Mouse (Mus musculus) T-helper 2 cell (primary cell): ENCODE results near the gene Map1s.

Source experiments
- in situ Hi-C: fragments of 300-600 bp; cut with MboI, MseI; formaldehyde crosslinking; loops from one replicate; pipeline ENCODE4 v1.15.1; 2025; ENCODE audit warnings: high pct_unique_total_duplicates

Map1s gene

GRCm38 (mm10) chr8:70905831-70906736 is at the start of gene Map1s:
Gene Map1s, plus strand, starts transcription at chr8:70905932.
- in situ Hi-C loops, result loop anchor here (10.0 kb wide), 1 partner anchor 359 kb away; no protein-coding TSS in a partner anchor

DNA sequence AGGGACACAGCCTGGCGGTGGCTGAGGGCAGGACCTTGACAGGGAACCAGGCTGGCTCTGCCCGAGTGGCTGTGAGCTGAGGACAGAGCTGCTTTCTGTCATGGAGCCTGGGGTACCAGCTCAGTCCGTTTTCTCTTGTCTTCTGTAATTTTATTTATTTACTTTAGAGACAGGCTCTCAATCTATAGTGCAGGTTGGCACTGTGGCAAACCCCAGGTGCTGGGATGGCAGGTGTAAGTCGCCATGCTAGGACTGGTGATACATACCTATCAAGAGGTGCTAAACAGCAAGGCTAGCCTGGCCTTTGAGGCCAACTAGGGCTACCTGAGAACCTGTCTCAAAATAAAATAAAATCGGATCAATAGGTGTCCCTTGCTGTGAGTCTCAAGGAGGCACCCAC is 49.7 kb upstream of the Map1s start:
- in situ Hi-C loops, result no loop called here

DNA sequence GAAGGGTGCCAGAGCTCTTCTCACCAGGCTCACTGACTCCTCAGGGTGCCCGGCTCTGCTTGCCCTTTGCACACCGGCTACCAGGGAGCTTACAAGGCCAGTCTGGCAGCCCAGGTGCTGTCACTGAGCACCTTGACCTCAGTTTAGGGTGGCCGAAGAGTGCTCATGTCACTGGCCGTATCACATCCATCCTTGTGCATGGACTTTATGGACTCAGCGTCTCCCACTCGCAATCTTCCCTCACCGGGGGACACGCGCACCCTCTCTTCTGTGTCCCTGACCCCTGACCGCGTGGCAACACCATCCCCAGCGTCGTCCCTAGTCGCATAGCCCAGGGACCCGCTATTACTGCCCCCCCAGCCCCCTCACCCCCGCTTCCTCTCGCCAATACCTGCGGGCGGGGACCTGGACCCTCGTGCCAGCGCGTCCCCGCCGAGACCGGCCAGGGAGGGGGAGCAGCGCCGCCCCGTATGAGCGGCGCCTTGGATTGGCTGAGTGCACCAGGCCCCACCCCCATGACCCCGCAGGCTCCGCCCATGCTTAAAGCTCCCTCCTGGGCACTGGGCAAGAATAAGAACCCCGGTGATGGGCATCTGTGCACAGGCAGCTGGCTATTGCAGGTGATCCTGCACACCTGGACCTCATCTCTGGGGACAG is 49.1 kb upstream of the Map1s start:
- in situ Hi-C loops, result no loop called here

DNA sequence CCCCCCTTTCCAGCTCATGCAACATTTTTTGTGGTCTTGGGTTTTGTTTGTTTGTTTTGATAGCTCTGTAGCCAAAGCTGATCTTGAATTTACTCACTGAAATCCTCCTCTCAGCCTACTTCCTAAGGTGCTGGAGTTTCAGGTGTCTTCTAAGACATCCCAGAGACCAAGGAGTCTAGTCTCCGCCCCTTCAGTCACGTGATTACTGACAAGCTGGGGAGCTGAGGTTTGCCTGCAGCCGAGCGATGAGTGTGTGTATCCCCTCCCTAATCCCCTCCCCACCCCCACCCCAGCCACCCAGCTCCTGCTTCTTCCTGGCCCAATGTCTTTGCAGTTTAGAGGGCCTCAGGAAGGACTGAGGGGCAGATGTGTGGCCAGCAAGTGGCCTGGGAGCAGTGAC is 48.2 kb upstream of the Map1s start:
- in situ Hi-C loops, result no loop called here

GRCm38 (mm10) chr8:70862824-70863641 is 42.7 kb upstream of the Map1s start, which contains the start of gene Kcnn1:
Gene Kcnn1, minus strand, starts transcription at chr8:70863258.
- in situ Hi-C loops, result loop anchor here (5.0 to 10.0 kb wide), 2 partner anchors 51 to 1062 kb away; no protein-coding TSS in a partner anchor

DNA sequence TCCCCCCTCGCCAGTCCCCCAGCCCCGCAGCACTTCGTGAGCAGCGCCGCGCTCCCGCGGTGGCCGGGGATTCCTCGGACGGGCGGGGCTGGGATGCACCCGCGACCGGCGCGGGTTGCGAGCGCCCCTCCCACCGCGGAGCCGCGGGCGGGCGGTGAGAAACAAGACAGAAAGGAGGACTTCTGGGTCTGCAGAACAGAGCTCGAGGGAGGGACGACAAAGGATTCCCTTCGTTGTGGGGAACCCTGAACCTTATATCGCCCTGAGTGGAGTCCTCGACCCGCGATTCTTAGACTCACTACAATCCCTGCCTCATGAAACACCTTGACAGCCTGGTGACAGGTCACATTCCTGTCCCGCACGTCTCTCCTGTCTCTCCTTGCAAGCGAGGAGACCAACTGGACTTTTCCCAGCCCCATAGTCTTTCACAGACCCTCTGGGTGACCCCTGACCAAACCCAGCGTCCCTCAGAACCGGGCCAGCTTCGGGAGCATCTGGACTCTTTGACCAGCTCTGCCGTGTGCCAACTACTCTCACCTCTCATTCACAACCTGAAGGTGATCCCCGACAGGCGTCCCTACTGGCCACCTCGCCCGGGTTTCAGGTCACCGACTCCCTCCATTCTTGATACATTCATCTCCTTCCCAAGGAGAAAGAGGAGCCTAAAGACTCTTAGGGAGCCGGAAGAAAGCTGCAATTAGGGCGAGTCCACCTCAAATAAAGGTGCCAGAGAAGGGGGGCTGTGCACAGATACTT is 41.6 kb upstream of the Map1s start:
- in situ Hi-C loops, result loop anchor here (5.0 to 10.0 kb wide), 2 partner anchors 52 to 1061 kb away; no protein-coding TSS in a partner anchor

- in situ Hi-C loops, result loop anchor here (5.0 to 10.0 kb wide), 2 partner anchors 52 to 1060 kb away; no protein-coding TSS in a partner anchor
Measured at GRCm38 (mm10) chr8:70864712-70865221, 41.0 kb upstream of the Map1s start.

DNA sequence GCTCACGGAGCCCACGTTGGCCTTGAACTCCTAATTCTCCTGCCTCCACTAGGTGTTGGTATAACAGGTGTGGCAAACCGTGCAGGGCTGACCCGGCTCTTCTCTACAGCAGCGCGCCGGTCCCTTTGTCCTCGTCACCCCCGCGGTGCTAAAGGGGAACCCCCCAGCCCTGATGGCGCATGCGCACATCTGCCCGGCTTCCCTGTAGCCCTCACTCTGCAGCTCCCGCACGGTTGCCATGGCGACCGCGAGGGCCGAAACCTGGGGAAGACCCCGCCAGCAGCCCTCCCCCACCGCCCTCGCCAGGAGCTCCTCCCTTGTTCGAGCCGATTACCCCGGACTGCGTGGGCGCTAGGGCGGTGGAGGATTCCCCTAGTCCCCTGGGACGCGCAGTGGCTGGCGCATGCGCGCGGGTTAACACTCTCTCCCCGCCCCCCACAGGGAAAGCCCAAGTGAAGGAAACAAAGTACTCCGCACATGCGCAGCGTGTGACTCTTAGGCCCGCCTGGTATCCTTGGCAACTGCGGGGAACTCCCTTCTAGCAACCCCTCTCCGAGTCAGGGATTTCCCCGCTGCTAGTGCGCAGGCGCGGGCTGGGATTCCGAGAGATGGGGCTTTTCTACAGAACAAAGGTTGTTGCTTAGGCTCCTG is 40.3 kb upstream of the Map1s start:
- in situ Hi-C loops, result loop anchor here (10.0 kb wide), 1 partner anchor 1059 kb away; no protein-coding TSS in a partner anchor

DNA sequence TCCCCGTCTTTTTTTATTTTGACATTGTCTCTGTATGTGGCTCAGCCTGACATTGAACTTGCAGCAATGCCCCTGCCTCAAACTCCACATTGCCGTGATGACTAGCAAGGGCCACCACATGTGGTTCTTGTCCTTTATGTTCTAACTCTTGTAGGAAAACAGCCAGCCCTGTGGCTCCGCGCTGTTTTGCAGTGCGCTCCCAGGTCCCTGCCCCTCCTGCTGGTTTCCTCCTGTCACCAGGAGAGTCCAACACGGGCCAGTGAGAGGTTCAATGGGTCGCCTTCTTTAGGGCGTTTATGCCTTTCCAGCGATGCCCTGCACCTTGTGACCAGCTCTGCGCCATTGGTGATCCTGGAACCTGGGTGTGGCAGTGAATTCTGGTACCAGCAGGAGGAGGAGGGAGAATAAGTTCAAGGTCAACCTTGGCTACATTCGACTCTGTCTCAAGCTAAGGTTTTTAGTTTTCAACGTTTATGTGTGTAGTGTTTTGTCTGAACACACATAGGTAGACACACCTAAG is 39.7 kb upstream of the Map1s start:
- in situ Hi-C loops, result loop anchor here (10.0 kb wide), 1 partner anchor 1059 kb away; no protein-coding TSS in a partner anchor

DNA sequence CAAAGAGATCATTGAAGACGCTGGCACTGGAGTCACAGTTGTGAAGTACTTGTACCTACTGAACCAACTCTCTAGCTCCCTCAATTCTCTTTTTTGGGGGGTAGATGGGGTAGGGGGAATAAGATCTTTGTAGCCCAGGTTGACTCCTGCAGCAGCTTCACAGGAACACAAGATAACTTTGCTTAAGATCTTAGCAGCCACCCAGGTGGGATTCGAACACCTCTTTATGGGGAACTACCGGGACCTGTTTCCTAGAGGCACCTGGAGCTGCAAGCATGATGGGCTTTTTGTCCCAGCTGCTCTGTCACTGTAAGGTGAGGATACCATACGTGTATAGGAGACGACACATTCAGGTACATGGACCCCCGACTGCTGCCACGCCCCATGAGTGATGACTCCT is 39.2 kb upstream of the Map1s start:
- in situ Hi-C loops, result loop anchor here (10.0 kb wide), 1 partner anchor 1058 kb away; no protein-coding TSS in a partner anchor

- in situ Hi-C loops, result loop anchor here (10.0 kb wide), 1 partner anchor 1056 kb away; no protein-coding TSS in a partner anchor
Measured at GRCm38 (mm10) chr8:70868559-70869198, 37.1 kb upstream of the Map1s start.

- in situ Hi-C loops, result loop anchor here (10.0 kb wide), 1 partner anchor 1056 kb away; no protein-coding TSS in a partner anchor
Measured at GRCm38 (mm10) chr8:70869199-70869571, 36.5 kb upstream of the Map1s start.

GRCm38 (mm10) chr8:70869601-70870041 is 36.1 kb upstream of the Map1s start:
- in situ Hi-C loops, result loop anchor here (10.0 kb wide), 1 partner anchor 1055 kb away; no protein-coding TSS in a partner anchor

DNA sequence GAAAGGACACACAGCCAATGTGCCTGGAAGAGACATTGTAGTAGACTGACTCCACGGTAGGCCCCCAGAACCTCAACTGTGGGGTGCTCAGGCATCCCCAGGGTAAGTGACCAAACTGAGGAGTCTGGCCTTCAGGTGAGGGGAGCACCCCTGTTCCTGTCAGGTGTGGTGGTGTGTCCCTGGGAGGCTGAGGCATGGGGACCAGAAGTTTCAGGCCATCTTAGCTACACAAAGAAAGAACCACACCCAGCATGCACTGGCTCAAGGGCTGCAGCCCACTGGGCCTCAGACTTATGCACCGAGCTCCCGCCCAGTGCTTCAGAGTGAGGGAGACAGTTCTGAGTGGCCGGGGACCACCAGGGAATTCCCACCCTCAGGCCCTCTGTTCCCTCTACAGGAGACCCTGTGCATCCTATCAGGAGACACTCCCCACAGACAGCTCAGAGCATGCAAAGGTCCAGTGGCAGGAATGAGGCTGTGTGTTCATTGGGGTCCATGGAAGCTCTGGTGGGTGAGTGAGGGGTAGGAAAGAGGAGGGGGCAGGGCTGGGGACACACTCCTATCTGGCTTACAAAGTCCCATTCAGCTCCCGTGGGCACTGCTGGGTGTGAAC is 34.4 kb upstream of the Map1s start:
- in situ Hi-C loops, result no loop called here

- in situ Hi-C loops, result no loop called here
Measured at GRCm38 (mm10) chr8:70872643-70873363, 32.9 kb upstream of the Map1s start.

- in situ Hi-C loops, result no loop called here
Measured at GRCm38 (mm10) chr8:70873364-70873985, 32.3 kb upstream of the Map1s start, which contains the start of gene Ccdc124. Gene Ccdc124, minus strand, starts transcription at chr8:70873935.

- in situ Hi-C loops, result no loop called here
Measured at GRCm38 (mm10) chr8:70874441-70874840, 31.3 kb upstream of the Map1s start.
